Mouse (Mus musculus): ENCODE measurements around the gene Timm50. TPM values are rescaled to one million over a fixed set of nuclear protein-coding genes. Genes with fewer than 3 reads are reported as not detected.
A peak's percentile ranks its signal among the peaks of the same experiment; 100 is the strongest.

Timm50 gene
- 10 to 100 TPM; 59.7 to 66.7 TPM for total RNA-seq (2021)

DNA sequence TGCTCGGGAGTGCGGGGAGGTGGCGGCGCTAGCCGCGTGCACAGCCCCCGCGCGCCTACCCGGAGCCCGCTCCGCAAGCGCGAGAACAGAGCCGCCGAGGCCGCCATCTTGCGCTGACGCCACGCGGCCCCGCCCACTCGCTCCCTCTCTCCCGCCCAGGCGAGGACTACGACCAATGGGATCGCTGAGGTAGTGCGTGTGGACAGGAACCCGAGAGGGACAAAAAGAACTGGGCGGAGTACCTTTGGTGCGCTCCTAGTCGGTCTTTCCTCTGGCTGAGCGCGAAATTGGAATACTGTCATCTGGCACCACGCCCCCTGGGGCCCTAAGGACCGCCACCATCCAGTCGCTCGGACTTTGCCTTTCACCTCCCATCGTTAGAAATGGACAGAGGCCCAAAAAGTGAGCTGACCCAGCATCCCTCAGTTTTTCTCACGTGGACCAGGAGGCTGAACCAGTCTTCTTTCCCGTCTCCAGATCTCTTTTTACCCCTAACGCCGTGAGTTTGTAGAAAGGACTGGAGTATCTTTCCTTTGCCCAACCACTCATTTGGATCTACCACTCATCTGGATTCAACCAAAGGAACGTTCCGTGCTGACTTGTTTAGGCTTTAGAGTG lies at the start of gene Timm50:
TSS of gene Timm50 (minus strand) at position 147 of the 618 bp plus-strand sequence.
- peak; percentile 98 for DNase-seq
- intact Hi-C loops (cut with DNase I): no loop called here

DNA sequence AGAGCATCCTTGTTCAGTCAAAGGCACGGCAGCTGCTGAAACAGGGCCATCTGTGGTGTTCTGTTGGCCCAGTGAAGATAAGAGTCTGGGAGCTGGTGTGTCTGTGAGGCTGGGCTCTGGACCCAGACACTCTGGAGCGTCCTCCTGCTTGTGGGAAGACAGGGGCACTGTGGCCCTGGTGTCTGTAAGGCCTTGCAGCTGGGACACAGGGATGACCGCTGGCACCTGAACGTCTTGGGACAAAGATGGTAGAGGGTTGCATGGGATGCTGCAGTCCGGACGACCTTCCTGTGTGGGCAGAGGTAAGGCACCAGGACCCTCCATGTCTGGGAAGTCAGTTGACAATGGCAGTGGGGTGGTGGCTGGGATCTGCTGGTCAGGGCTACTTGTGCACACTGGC lies 48.4 kb upstream of the Timm50 start:
- no peak for DNase-seq
- intact Hi-C loops (cut with DNase I): no loop called here

DNA sequence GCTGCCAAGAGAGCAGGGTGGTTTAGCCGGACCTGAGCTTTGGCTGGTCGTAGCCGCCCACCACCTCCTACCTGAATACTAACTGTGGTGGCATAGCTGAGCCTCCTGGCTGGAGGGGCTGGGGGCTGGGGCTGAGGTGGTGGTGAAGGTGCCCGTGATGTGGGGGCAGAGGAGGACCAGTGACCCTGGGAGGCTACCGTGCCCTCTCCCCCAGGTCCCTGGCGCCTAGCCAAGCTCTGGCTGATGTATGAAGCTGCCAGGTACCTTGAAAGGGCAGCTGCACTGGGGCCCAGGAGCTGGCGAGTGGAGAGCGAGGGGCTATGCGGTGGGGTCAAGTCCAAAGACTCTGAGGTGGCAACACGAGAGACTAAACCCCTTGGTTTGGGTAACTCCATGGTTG lies 48.0 kb upstream of the Timm50 start:
- intact Hi-C loops (cut with DNase I): no loop called here
- DNase-seq: no peak

DNA sequence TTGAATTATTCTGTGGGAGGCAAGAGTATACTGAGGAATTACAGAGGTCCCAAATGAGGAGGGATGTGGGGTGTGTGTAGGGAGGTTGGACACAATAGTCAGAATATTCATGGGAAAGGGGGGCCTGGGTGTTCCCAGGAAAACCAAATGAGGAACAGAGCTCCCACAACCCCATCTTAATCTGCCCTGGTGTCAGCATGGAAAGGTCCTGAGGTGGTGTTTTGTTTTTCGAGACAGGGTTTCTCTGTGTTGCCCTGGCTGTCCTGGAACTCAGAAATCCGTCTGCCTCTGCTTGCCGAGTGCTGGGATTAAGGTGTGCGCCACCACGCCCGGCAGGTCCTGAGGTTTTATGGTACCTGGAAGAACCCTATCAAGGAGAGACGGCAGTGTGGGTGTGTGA lies 46.6 kb upstream of the Timm50 start:
- intact Hi-C loops (cut with DNase I): no loop called here
- DNase-seq: no peak

DNA sequence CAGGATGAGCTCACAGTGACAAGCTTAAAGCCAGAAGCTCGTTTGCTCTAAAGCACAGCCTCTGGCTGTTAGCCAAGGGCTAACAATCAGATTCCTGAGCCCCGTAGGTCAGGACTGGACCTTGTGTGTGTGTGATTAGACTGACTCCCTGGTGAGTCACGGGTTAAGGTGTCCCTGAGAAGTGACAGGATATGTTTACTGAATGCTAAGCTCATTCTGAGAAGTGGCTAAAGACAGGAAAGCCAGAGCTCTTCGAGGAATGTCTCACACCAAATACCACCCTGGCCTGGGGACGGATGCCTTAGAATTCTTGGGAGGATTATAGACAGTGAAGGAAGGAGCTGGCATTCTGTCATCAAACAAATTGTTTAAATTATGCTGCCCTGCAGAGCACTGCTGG lies 46.1 kb upstream of the Timm50 start:
- no peak for DNase-seq
- intact Hi-C loops (cut with DNase I): no loop called here

DNA sequence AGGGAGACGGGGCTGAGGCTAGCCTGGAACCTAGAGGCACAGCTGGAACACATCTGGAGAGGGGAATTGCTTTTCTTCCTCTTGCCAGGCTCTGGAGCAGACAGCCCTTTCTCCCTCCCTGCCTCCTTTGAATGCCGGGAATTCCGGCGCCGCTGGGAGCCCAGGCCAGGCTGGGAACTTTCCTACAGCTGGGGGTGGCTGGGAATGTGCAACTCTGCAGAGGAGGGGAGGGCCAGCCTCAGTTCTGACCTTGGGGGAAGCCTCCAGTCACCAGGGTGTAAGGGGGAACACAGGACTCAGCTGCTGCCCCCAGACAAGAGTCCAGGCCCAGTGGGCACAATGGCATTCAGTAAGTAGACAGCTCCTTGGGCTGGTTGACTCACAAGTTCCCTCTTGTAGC lies 45.1 kb upstream of the Timm50 start:
- intact Hi-C loops (cut with DNase I): no loop called here
- no peak for DNase-seq

DNA sequence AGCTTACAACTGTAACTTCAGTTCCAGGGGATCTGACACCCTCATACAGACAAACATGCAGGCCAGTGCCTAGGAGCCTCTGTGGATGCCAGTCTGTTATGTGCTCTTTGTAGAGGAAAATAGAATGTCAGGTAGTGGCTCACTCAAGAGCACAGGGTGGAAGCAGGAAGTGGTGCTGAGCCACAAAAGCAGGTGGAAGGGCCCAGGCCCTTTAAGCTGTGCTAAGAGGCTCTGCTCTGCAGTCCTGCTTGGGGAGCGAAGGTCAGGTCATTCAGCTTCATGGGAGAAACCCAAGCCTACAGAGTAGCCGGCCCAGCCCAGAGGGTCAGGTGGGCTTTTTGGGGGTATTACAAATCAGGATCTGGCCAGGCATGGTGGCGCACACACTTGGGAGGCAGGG lies 43.3 kb upstream of the Timm50 start:
- DNase-seq: no peak
- intact Hi-C loops (cut with DNase I): no loop called here

DNA sequence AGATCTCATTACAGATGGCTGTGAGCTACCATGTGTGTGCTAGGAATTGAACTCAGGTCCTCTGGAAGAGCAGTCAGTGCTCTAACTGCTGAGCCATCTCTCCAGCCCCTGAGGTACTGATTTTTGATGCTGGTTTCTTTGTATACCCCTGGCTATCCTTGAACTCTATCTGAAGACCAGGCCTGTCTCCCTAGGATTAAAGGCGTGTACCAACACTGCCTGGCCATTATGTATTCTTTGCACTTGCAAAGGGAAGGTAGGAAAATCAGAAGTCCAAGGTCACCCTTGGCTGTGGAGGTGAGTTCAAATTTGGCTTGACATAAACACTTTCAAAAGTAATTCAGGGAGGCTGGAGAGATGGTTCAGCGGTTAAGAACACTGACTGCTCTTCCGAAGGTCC lies 42.7 kb upstream of the Timm50 start:
- intact Hi-C loops (cut with DNase I): no loop called here

DNA sequence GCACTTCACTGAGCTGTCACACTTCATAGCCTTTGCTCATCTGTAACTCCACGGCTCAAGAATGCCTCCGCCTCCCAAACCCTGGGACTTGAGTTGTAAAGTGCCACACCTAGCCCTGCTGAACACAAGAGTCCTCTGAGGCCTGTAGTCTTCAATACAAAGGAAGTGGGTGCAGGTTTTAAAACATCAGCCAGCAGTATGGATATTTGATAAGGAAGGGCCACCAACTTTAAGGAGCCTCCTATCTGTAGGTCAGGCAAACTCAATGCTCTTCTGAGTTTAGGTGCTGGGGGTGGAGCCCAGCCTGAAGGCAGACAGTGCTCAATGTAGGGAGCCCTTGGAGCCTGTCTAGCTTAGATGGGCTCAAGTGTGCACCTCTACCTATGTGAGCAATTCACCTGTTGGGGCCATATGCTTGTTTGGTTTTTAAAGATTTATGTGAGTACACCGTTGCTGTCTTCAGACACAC lies 42.3 kb upstream of the Timm50 start:
- no peak for DNase-seq
- intact Hi-C loops (cut with DNase I): no loop called here

More for the DNA sequence above, 42.7 kb upstream of the Timm50 start:
- DNase-seq: no peak

DNA sequence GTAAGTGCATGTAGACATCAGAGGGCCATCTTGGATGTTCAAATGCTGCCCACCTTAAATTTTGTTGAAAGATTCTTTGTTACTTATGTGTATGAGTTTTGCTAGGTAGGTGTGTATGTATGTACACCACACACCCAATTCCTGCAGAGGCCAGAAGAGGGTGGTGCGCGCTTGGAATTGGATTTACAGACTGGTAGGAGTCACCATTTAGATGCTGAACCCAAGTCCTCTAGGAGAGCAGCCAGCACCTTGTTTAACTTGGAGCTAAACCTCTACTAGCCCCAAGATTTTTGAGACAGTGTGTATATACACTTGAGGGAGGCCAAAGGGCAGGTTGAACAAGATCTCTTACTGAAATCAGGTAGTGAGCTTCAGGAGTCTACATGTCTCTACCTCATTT lies 41.4 kb upstream of the Timm50 start:
- intact Hi-C loops (cut with DNase I): no loop called here
- DNase-seq: no peak

DNA sequence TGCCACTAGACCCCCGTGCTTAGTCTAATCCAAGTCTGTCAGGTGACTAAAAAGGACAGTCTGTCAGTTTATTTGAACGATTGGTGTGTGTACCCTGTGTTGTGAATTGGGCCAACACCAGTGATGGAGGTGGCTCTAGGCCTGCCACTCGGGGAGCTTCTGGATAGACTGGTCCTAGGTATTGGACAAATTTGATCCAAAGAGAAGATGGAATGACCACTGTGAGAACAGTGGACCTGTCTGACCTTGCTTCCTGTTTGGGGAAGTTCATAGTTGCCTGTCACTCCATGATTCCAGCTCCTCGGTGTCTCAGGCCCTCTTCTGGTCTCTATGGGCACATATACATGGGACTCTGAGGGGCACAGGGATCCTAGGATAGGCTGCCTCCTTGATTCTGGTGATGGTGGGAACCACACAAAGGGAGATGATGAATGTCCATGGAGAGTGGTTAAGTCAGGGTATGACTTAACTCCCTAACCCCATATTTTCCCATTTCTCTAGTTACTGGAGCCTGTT lies 39.9 kb upstream of the Timm50 start:
- intact Hi-C loops (cut with DNase I): no loop called here
- DNase-seq: no peak

DNA sequence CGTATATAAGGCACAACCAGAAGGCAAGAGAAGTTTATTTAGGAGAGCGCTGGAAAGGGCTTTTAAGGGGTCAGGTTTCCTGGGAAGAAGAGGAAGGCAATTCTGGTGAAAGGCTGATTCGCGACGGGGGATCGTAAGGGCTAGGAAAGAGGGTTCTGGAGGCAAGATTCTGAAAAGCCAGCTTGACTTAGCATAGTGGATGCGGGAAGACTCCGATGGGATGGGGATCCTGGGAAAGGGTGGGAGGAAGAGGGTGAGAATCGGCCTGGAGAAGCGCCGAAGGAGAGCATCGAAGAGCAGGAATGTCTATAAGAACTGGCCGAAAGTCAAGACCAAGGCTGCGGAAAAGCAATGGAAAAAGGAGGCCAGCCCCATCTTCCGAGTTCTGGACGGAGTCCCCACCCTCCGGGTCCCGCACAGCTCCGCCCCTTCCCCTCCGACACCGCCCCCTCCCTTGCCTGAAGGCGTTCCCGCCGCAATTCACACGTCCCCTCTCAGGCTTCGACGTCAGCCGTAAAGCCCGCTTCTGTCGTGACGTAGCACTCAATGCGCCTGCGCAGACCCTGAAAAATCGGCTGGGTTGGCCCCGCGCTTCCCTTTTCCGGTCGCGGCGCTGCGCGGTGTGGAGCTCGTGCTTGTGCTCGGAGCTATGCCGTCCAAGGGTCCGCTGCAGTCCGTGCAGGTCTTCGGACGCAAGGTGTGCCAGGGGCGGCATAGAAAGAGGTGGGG lies 38.4 kb upstream of the Timm50 start, which contains the start of gene Rps16:
TSS of gene Rps16 (plus strand) at position 498 of the 729 bp plus-strand sequence.
- intact Hi-C loops (cut with DNase I): no loop called here
- peak; percentile 99 for DNase-seq

DNA sequence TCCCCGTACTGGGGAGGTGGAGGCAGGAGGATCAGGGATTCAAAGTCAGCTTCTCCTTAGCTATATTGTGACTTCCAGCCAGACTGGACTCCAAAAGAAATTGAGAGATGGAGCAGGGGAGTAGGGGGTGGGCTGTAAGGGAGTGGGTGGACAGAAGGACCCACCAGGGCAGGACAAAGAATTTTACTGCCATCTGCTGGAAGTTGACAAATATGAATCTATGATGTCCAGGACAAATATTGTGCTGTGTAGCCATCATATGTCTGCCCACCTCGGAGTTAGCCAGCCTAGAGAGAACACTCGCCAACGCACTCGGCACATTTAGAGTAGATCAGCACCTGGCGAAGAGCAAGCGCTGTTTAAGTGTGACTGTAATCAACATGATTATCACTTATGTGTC lies 36.7 kb upstream of the Timm50 start:
- DNase-seq: peak; percentile 18
- intact Hi-C loops (cut with DNase I): no loop called here

DNA sequence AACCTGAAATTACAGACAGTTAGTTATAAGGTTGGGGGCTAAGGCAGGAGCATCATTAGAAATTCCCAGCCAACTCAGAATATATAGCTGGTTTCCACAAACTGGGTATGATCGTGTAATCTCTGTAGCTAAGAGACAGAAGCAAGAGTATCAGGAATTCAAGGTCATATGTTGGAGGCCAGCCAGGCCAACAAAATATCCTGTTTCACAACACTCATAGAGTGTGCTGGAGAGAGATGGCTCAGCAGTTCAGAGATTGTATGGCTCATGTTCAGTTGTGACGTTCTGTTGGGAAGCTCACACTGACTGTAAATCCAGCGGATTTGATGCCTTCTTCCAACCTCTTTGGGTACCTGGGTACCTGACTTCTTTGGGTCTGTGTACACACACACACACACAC lies 35.9 kb upstream of the Timm50 start:
- intact Hi-C loops (cut with DNase I): no loop called here
- DNase-seq: no peak

DNA sequence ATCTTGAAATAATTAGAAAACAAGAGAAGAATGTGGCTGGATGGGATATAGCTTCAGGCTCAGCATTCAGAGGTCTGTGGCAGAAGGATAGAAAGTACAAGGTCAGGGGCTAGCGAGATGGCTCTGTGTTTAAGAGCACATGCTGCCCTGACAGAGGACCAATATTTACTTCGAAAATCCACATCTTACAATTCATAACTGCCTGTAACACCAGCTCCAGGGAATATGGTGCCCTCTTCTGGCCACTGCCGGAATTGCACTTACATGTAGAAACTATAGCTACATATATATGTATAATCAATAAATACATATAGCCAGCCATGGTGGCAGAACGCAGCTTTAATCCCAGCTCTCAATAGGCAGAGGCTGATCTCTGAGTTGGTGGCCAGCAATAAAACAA lies 32.8 kb upstream of the Timm50 start:
- peak; percentile 70 for DNase-seq
- intact Hi-C loops (cut with DNase I): no loop called here

DNA sequence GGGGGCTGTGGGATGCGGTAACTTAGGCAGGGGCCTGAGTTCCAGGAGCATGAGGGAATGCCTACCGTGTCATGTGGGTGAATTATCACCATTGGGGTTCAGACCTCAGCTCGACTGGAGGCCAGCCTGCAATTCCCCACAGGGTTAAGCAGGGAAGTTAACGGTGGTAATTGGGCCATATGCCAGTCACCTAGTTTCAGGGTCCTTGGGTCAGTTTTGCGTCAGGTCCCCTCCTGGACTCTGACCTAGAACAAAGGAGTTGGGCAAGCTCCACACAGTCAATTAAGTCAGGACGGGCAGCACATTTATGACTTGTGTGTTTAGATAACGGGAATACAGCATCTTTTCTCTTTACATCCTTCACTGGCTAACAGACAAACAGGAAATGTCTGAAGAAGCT lies 29.5 kb upstream of the Timm50 start:
- DNase-seq: no peak
- intact Hi-C loops (cut with DNase I): no loop called here

DNA sequence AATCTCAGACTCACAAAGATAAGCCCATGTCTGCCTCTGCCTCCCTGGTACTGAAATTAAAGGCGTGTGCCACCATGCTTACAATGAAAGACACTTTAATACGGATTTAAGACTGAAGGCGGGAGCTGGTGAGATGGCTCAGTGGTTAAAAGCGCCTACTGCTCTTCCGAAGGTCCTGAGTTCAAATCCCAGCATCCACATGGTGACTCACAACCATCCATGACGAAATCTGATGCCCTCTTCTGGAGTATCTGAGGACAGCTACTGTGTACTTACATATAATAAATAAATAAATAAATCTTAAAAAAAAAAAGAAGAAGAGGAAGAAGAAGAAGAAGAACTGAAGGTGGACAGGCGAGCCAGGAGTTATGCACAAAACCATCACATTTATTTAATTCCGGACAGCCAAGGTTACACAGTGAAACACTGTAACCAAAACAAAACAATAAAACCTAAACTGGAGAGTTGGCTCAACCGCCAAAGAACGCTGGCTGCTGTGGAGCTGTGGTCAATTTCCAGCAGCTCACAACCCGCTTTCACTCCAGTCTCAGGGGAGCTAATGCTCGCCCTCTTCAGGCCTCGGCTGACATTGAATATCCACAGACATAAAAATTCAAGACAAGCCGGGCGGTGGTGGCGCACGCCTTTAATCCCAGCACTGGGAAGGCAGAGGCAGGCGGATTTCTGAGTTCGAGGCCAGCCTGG lies 27.5 kb upstream of the Timm50 start:
- intact Hi-C loops (cut with DNase I): no loop called here
- DNase-seq: peak; percentile 48

DNA sequence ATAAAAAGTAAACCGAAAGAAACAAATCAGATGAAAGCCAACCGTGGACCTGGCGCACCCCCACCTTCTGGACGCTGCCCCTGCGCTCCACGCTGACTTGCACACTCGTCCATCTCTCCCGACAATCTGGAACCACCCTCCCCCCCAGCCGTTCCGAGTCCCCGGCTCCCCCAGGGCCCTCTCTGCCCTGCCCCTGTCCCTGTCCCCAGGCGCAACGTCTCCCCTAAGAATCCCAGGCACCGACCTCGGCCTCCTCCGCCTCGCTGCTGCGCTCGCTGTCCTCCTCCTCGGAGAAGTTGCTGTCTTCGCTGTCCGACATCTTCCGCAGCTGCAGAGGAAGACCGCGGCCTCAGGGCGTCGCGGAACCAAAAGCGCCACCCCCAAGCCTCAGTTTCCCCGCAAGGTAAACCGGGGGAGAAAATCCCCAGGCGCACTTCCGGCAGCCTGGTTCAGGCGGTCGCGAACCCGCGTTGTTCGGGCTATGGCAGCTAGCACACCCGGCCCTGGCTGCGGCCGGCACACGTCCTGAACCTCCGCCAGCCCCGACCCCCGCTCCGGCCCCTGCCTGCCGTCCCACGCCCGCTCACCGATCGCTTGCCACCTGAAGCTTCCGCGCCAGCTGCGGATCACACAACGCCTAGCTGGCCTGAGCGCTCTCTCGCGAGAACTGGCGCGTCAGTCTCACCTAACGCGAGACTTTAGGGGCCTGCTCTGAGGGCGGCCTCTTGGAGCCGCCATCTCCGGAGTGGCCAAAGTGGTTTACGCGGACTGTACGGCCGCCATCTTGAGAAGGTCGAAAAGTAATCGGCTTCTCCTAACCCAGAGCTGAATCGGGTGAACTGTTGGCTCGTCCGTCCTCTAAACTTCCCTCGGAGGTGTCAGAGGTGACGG lies 26.5 kb upstream of the Timm50 start, which contains the start of gene Supt5:
TSS of gene Supt5 (minus strand) at position 639 of the 891 bp plus-strand sequence.
- intact Hi-C loops (cut with DNase I): no loop called here
- DNase-seq: peak; percentile 97

DNA sequence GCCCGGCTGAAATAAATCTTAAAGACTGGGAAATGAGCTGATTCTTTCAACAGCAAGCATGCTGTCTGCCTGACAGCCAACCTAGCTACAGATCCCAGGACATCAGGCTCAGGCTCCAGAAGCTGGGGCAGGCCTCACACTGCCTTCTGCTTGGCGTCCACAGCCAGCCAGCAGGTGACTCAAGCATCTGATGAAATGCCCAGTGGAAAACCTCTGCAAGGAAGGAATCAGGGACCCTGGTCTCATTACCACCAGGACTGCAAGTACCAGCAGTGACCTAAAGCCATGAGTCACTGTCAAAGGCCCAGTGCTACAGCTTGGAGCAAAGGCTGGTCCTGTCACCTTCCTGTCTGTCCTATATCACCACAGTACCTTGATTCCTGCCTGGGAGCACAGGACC lies 23.6 kb upstream of the Timm50 start:
- intact Hi-C loops (cut with DNase I): no loop called here
- no peak for DNase-seq

DNA sequence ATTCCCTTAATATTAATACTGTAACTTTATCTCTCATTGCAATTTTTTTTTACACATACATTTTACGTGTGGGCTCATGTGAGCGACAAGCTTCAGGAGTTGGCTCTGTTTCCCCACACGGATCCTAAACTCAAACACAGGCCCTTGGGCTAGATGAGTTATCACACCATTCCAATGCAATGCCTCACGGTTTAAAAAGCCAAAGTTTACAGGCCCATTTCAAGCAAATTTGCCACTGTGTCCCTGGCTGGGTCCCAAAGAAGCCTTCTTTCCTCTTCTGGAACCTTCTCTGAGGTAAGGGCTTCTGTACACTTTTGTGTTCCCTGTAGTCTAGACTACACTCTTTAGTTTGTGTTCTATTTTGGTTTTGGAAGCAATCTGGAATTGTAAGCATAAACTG lies 22.7 kb upstream of the Timm50 start:
- intact Hi-C loops (cut with DNase I): no loop called here
- no peak for DNase-seq

DNA sequence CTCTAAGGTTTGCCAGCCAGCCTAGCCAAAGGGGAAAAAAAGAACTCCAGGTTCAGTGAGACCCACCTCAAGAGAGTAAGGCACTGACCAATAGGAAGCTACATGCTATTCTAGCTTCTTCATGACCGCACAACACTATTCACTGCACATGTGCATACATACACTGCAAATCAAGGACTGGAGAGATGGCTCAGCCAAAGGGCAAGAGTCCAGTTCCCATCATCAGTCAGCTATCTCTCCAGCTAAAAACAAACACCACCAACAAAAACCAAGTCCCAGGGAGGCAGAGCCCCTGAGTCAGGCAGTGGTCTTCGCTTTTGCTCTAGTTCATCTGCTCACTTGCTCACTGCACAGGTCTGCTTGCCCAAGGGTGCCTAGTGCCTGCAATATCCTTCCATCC lies 16.4 kb upstream of the Timm50 start:
- intact Hi-C loops (cut with DNase I): no loop called here
- no peak for DNase-seq
